Mouse (Mus musculus) layer of hippocampus, adult 18-20 months (tissue): ENCODE measurements around the gene Cyp2c38. TPM values are rescaled to one million over a fixed set of nuclear protein-coding genes. Genes with fewer than 3 reads are reported as not detected.
"Not testable (repeated sequence)": the region's sequence is repeated elsewhere in the genome, so short reads cannot be mapped to it uniquely, and the experiment has no call there.

Experiments used
- DNase-seq, 2 experiments: peaks; one replicate each; pipeline ENCODE4 v3.0.0; 2022; ENCODE audit warnings: low spot score in 2 of 2
- long read RNA-seq: library from polyadenylated mRNA; stranded (forward); transcript quantifications from one replicate; pipeline ENCODE4 v2.0.0, GENCODE M21; 2021
- total RNA-seq, 2 experiments: library from RNA; stranded (reverse); gene quantifications; 2 replicates each; pipeline ENCODE4 v1.2.3; 2021

Gene Cyp2c38
- total RNA-seq: not detected
- long read RNA-seq: 0 reads

DNA sequence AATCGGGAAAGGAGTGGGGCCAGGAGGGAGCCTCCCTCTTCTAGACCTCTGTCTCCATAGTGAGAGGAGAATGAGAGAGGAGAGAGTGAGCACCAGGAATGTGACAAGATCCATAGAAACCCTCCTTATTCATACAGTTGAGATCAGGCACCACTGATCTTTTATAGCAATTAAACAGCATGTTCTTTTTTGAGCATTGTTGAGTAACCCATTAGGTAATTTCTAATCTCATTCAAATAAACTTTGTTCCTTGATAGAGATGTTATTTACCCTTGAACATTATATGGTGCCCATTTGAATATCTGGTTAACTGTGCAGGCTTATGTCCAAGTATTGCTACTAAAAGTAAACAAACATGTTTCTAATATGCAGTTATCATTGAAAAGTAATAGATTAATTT, at the start of gene Cyp2c38:
TSS of gene Cyp2c38 (minus strand) at position 135 of the 400 bp plus-strand sequence.
- no peak for DNase-seq

DNA sequence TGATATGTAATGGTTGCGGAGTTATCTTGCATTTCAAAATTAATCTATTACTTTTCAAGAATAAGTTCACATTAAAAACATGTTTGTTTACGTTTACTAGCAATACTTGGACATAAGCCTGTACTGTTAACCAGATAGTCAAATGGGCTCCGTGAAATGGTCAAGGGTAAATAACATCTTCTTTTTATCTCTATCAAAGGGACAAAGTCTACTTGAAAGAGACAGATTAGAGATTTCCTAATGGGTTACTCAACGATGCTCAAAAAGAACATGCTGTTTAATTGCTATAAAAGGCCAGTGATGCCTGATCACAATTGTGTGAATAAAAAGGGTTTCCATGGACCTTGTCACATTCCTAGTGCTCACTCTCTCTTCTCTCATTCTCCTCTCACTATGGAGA, 47.7 kb upstream of the Cyp2c38 start, which contains the start of gene Cyp2c39:
TSS of gene Cyp2c39 (plus strand) at position 329 of the 400 bp plus-strand sequence.
- no peak for DNase-seq

DNA sequence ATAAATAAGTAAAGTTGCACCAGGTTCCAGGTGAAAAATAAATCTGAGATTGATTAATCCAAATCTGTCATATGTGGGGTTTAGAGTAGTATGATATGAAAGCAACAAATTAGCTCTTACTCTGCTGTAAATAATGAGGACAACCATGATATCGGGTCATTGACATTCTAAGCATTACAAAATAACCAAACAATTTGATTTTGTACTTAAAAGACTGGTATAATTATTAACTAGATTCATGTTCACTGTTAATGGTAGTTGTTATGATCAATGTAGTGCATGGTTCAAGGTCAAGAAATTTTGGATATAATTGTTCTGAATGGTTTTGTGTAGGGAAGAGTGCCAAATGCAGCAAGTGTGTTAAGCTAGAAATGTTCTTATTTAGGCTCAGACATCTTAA, 46.7 kb upstream of the Cyp2c38 start:
- no peak for DNase-seq

DNA sequence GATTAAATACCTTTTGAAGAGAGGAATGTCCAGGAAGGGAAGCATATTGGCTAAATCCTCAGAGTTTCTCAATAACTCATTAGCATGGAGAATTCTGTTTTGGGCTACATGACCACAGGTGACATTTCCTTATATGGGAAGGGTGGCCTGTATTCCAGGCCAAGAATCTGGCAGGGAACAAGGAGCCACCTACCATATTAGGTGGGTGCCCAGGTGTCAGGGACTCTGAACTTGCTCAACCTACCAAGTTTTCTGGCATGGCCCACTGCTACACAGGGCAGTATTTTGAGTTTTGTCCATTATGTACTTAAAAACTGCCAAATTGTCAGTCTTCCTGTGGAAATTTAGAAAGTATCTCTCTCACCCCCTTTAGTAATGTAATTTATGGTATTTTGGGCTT, 43.5 kb upstream of the Cyp2c38 start:
- no peak for DNase-seq

DNA sequence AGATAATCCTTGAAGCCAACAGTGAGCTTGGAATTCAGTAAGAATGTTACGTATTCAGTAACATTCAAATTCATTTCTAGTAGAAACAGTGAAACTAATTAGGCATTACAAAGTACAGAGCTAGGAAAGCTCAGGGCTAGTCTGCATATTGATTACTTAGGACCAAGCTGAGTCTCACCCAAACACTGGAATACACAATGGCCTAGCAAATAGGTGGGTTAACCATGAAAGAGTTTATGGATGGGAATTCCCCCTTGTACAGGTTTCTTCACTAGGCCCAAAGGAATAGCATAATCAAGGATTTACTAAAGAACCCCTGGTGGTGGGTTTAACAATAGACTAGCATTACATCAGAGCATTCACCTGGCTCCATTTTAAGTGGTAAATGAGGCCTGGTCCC, 21.1 kb upstream of the Cyp2c38 start:
- DNase-seq: not testable (repeated sequence)

DNA sequence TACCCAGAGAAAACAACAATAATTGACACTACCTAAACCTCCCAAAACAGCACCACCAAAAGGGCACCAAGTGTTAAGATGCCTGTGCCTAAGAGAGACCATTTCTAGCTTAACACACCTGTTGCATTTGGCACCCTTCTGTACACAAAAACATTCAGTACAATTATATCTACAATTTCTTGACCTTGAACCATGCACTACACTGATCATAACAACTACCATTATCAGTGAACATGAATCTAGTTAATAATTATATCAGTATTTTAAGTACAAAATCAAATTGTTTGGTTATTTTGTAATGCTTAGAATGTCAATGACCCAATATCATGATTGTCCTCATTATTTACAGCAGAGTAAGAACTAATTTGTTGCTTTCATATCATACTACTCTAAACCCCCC, 1.0 kb upstream of the Cyp2c38 start:
- no peak for DNase-seq

Other genes with a start within 250 kb of the Cyp2c38 start
- not detected for gene Cyp2c29, start 193.7 kb downstream of the Cyp2c38 start, total RNA-seq
- not detected for gene Cyp2c39, start 47.8 kb upstream of the Cyp2c38 start, total RNA-seq
- gene Cyp2c67, start 186.0 kb upstream of the Cyp2c38 start, total RNA-seq: not detected